Mouse (Mus musculus): ENCODE measurements around the gene Gm16253.

DNA sequence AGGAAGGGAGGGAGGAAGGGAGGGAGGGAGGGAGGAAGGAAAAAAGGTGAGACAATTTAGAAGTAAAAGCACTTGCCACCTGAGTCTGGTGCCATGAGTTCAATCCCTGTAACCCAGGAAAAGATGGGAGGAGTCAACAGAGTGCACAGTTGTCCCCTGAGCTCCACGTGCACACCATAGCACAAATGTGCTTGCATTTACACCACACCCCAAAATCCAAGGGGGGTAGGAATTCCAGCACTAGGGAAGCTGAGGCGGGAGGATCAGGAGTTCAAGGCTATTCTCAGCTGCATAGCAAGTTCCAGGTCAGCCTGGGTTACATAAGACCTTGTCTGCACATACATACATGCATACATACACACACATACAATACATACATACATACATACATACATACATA is 5.4 kb upstream of the Gm16253 start:
- no peak for TF ChIP-seq CTCF (IDR thresholded peaks at IDR 0.05; ENCODE audit: low read depth, low read length)
- no peak for TF ChIP-seq POLR2A (IDR thresholded peaks at IDR 0.05; ENCODE audit: extremely low read depth, insufficient read depth, low read length)
